Mouse (Mus musculus) forelimb bud, embryonic 11.5 days (tissue): ENCODE data around the gene Cntn4.

Experiments
- DNase-seq: peaks from one replicate; pipeline ENCODE4 v3.0.0-alpha.2; 2012; ENCODE audit warnings: low read depth, low spot score

Cntn4 gene

DNA sequence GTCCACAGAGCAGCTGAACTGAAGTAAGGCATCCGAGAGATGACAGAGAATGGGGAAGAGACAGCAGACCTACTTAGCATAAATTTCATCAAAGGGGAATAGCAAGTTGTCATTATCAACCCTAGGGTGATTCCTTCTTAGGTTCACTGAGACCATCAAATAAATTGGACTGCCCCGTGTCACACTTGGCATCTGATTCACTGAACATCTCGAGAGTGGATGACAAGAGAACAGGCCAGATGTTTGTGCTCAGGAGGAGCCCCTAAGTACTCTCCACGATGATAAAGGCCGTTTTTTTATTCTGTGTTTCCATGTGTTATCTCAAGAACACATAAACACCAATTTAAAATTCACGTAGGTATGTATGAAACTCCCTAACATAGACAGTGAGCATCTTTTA, 780.7 kb downstream of the Cntn4 start:
- no peak for DNase-seq

DNA sequence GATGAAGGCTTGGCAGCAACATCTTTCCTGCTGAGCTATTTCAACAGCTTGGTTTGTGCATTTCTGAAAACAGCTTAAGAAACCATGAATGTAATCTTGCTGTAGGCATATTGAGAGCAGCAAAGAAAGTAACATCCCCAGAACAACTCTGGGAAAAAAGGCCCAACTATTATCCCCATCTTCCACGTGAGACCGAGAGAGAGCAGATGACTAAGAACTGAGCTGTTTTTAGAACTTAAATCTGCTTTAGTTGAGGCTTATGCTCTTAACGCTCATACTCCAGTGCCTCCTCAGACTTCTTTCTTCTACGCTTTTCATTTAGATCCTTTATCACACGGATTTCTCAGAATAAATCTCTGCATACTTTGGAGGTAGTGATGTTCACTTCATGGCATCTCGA, 784.9 kb downstream of the Cntn4 start:
- no peak for DNase-seq

DNA sequence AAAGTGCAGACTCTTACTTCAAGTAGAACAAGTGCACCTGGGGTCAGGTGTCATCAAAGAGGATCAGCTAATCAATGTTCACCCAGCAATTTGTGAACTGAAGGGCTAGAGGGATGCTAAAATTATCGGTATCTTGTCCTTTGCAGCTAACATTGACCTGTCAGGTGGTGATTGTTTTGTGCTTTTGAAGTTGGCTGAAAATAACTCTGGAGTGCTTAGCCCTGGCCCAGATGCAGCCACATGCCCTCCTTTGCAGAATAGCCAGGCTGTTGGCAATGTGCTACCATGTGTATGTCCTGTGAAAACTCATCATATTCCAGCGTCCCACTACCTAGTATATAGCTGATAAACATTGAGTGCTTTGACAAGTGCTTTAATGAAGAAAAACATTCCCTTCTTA, 786.4 kb downstream of the Cntn4 start:
- no peak for DNase-seq

DNA sequence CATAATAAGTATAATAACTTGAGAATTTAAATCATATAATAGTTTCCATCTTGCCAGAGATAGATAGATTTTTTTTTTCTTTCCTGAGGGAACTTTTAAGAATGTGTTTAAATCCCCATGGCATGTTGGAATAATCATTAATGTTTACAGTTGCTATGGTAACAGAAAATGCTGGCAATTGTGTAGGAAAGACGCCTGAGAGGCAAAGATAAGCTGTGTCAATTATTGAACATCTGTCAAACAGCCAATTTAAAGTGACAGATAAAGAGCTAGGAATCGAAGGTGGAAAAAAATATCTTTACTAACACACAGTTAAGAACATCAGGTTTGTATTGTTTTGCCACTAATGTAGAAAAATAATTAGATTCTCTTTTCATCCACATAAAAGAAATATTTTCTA, 788.3 kb downstream of the Cntn4 start:
- no peak for DNase-seq

DNA sequence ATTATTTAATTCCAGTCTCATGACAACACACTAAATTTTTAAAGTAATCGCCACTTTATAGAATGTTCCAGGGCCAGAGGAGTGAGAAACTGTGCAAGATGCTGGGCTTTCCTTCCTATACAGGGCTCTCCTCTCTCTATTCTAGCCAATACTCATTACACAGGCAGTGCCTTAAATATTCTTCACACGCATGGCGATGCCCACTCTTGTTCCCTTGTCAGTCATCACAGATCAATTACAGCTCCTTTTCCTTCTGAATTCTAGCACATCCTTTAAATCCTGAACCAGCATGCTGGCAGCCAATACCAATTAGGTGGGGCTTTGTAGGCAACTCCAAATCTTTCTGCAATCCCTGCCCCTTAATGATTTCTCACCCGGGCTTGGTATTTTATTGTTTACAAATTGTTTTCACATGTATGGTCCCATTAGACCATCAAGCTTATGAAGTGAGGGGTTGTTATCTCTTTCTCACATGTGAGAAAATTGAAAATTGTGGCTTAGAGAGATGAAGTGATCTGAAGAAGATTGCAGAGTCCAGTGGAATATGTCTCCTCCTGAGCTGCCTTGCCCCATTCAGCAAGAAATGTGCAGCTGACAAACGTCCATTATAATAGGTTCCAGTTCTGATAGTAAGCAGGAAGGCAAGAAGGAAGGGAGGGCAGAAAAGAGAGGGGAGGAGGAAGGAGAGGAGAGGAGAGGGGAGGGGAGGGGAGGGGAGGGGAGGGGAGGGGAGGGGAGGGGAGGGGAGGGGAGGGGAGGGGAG, 789.0 kb downstream of the Cntn4 start:
- DNase-seq: no peak

DNA sequence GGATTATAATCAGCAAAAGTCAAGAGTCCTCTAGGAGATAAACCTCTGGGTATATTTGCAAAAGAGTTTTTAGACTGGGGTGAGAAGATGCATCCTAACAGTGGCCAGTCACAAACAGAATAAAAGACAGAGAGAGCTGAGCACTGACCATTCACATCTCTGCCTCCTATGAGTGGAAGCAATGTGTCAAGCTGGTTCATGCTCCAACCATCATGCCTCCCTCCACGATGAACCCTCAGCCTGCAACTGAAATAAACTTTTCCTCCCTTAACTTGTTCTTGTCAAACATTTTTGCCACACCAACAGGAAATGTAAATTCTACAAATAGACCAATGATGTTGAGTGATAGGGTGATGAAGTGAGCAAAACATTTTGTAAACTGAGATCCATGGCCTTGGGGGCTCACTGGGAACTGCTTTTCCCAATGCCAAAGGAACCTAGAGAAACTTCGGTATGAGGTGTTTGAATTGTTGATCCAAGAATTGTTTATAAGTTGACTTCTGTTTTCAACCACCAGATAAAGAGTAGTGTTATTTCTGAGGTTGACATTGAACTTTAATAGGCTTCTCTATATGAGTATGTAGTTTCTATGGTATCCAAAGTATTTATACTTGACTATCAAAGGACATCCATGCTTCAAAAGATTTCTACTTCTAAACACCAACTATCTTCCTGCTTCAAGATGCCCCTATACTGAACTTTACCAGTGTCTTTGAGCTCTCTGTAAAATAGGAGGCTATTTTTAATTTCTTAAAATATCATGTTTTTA, 794.6 kb downstream of the Cntn4 start:
- no peak for DNase-seq

DNA sequence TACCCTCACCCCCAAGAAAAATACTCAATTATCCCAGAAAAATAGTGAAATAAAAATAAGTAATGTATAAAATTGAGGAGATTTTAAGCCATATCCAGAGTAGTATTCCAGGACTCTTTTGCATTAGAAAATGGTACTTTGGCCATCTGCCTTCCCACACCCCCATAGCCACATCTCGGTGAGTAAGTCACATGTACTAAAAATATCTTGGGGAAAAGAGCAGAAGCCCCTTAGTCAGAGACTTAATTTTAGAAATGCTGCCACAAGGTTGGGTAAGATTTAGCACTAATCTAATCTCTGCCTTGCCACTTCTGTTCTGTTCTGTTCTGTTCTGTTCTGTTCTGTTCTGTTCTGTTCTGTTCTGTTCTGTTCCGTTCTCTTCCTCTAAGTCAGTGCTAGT, 796.4 kb downstream of the Cntn4 start:
- no peak for DNase-seq

DNA sequence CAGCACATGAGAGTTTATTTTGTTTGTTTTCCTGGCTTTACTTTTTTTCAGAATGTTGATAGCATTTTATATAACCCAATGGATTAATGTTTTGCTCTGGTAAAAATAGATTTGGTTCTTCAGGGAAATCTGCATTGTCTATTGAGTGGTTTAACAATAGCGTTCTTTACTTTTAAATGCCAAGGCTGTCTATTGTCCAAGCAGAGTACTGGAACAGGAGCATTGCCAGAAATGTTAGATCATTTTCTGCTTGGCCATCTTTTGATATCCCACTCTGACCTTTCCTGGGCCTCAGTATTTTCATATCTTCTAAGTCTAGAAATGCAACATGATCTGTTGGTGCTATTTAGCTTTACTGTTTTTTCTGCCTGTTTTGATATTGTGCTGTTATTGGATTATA, 804.1 kb downstream of the Cntn4 start:
- DNase-seq: no peak

DNA sequence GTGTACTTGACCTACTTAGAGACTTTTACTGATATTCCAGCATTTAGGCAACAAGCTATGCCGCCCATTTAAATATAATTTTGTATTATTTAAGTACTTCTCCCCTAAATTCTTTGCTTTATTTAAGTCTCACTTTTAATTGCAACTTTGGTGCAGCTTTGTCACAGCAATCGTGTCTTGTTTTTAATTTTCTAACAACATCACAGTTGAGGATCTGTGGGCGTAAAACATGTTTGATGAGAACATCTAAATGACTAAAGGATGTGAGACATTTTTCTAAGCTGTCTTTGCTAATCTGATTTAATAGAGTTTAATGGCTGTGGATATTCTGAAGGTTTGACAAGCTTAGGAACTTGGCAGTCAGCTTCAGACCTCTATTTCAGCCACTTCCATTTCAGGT, 818.8 kb downstream of the Cntn4 start:
- DNase-seq: no peak

DNA sequence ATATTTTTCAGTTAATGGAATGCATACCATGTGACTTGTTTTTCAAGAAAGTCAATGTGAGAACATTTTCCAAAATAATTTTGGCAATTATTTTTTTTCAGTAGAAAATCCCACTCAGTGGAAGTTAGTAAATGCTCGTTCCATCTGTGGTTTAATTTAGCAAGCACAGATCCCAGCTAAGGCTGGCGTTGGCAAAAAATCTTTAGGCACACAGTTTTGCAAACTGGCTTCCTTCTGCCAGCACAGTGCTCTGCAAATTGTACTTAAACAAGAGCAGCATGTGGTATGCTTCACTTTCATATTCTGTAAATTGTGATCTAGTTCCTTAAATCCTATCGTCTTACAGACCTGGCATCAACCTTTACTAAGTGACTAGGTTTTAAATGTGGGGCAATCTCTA, 821.7 kb downstream of the Cntn4 start:
- DNase-seq: no peak

DNA sequence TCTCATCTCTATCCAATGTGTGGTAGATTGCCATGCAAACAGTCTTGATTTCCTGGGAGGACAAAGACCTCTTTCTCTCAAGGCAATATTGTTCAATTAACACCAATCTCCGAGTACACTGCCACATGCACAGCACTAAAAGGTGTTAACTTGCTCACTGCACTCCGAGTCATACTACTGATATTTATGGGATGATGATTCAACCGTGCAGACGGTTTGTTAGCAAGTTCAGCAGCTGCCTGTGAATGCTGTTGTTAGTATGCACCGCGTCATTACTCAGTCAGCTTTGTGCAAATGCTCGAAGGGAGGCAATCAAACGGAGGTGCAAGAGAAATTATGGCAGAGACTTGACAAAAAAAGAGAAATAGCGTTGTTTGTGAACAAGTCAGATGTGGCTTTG, 826.5 kb downstream of the Cntn4 start:
- DNase-seq: no peak

DNA sequence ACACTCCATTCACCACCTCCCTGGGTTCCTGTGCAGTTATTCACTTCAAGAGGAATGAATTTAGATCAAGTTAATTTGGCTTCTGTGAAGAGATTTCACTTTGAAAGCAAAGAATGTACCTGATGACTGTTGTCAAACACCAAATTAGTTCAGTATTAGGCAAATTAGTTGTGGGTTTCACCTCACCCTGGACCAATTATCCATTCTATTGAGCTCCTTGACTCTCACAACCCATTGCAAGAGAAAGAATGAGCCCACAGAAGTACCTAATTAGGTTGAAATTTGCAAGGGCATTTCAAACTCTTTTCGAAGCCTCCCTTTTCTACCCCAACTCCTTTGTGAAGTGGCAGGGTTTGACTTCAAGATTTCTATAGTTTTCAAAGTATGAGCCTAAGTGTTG, 842.9 kb downstream of the Cntn4 start:
- DNase-seq: no peak

DNA sequence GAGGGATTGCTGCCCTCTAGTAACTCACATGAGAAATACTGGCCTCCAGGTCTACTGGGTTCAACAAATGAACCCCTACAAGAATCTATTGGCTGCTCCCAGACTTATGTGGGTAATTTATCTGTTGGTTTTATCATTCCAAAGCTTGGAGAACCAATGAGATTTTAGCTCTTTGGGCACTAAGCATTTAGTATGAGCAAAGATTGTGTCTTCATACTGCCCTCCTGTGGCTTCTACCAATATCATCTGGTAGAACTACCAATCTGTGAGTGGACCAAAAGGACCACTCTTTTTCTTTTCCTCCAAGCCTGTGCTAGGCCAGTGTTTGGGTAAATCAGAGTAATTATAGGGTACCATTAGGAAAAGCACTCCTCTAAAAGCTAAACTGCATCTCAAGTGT, 866.0 kb downstream of the Cntn4 start:
- DNase-seq: no peak

DNA sequence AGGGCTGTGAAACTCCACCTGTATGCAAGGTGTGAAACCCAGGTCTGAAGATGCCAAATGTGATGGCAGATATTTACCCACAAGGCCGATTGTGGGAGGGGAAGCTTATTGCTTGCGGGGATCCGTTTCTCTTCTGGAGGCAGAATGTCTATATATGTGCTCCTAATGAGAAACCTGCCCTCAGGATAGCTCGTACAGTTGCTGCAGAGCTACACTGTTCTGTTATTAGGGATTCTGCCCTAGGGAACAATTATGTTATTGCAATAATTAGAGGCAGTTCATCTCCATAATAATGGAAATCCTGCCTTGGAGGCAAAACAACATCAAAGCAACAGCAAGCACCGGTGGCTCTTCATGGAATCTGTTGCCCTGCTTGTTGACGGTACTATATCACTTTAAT, 884.2 kb downstream of the Cntn4 start:
- DNase-seq: no peak

DNA sequence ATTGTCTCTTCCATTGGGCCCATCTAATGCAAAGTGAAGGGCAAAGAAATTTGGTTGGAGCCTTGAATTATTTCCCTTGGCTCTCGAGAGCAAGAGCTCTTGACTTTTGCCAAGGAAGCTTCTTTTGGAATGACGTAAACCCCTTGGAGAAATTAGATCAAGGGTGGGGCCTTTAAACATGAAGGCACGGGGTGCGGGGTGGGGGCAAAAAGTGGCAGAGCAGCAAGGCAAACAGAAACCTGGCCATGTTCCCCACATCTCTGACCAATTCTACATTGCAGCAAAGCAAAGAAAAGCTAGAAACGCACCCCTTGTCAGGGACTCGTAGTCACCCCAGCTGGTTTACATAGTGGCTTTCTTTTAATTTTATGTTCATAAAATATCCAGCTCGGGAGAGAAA, 887.9 kb downstream of the Cntn4 start:
- no peak for DNase-seq

DNA sequence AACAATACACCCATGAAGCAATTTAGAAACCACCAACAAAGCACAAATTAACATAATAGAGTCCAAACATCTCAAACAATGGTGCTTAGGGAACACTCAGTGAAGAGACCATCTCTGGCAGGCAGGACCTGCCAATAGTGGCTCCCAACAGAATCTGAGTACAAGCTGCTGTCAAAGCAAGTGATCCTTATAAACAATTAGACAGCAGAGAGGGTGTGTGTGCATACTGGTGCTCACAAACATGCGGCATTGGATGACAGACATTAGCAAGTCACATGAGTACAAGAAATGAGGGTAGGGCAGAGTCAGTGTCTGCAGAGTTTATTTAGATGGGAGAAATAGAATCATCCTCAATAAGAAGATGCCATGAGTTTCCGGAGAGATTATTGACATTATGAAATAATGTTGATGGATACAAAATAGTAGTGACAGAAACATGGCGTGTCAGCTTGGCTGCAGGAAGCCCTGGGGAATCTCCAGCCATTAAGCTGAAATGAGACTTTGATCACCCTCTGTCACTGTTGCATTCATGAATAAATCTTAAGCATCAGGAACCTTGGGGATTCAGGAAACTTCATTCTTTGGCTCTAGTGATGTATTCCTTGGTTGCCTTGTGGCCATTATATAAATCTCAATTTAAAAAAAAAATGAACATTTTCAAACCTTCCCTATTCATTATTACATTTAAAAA, 888.5 kb downstream of the Cntn4 start:
- no peak for DNase-seq

DNA sequence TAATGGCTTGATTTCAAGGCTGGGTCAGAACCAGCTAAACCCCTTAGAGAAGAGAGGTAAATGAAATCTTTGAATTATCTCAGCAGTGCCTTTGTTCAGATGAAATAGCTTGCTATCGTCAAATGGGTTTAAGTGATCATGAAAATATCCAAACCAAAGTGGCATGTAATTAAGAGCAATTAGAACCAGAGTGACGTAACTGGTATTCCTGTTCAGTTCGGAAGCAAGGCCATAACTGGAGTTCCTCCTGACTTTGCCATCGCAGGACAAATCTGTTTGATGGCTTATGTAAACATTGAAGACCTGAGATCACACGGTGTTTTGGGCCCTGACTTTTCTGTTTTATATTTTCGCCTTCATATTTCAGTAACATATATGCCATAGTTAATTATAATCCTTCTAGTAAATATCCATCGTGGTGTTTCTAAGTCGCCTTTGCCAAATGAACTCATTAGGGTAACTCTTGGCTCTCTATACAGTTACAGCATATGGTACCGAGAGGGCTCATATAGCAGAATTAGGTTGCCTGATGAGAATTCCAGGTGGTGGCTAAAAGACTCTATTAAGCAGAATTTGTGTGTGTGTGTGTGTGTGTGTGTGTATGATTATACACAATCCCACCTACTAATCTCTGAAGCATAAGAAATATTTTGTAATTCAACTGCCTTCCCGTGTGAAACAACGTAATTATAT, 889.6 kb downstream of the Cntn4 start:
- no peak for DNase-seq

DNA sequence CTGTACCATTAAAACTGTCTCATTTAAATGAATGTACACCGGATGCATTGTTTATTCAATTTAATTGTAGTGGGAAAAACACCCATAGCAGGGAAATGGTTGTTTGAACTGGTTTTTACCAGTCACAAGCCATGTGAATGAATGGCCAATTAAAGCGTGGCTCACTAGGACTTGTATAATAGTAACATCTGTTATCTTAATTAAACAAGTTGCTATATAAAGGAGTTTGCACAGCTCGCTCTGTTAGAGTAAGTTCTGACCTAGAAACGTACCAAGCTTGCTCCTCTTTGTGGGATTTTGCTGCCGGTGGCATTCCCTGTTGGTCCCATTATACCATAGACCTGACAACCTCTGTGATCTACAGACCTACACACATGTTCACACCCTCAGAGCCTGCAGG, 902.7 kb downstream of the Cntn4 start:
- DNase-seq: no peak

DNA sequence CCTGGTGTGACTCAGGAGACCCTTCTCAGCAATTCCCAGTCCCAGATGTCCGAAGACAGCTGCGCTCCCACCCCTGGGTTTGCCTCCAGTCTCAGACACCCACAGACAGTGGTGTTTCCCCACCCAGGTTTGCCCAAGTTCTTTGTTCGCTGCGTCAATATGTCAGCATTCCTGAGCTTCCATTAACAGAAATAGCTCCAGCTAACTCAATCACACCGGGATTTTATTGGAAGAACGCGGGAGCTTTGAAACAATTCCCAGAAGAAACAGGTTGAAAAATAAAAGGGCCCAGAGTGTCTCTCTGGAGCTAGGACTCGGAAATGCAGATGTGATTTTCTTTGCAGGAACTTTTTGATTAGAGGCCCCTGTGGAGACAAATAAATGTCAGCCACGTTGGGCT, 916.3 kb downstream of the Cntn4 start:
- DNase-seq: peak; percentile 31

DNA sequence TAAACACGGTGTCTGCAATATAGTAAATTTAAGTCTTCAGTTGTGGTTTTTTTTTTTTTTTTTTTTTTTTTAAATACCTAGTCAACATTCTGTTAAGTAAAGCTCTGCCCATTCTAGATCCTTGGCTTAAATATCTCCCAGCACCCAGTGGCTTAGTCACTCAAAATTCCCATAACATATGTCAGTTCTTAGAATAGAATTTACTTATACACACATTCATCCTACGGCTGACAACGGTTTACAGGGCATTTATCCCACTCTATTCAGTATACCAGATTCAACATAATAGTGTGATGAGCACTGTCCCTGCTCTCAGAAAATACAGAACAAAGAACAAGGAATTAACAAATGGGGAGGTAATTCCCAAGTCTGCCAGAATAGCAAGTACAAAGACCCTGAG, 939.6 kb downstream of the Cntn4 start:
- DNase-seq: no peak

DNA sequence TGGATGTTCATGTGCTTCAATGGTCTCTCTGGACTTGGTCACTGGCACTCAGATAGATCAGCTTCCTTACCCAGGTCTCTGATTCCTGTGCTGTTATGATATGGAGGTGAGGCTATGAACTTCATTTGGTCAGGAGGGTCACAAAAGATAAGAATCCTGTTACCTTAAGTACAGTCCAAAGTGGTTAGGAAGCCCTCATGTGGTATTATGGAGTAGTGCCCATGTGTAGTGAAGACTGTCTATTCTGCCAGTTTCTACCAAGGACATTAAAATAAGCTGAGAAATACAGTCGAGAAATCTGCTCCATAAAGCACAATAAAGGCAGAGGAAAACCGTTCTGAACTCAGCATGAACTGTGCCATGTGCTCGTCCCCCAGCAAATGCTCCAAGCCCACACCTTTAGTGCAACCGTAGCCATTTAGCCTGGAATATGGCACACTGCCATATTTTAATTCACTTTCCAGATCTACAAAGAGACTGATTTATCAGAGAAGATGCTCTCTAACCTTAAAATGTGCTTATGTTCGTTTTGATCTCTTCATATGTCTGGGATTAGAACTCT, 943.8 kb downstream of the Cntn4 start:
- DNase-seq: no peak

DNA sequence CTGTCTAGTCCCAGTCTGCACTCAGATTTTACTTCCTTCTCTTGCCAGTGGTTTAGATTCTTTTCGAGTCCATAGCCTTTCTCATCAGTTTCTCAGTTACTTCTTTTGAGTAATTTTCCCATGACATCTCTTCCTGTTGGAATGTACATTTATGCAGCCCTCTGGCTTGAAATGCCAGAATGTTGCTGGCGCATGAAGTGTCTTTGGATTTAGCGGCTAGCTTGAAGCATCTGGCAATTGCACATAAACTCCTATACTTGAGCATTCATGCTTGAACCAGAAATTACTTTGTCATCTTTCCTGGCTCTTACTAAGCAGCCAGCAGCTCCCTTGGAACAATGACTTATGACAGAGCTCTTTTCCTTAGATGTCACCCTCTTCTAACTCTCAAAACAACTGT, 965.6 kb downstream of the Cntn4 start:
- DNase-seq: no peak
